Mouse (Mus musculus): ENCODE data around the gene Rictor. TPM values are rescaled to one million over a fixed set of nuclear protein-coding genes. Genes with fewer than 3 reads are reported as not detected.

Rictor gene
- total and polyA plus RNA-seq, 3 experiments, result 3.6 to 13.0 (median 11.0) TPM

GRCm38 (mm10) chr15:6702164-6702563 lies 6.0 kb upstream of the Rictor start:
- 63% methylated on average over 2 of the region's 2 CpGs for WGBS
- intact Hi-C loops (cut with DNase I), result no loop called here
- no peak overlapping the region for H3K27ac ChIP-seq

GRCm38 (mm10) chr15:6705351-6705901 lies 2.8 kb upstream of the Rictor start:
- peaks cover 3% of the 10 kb centered on the region; the same call in 1 of the 2 replicates for H3K79me2 ChIP-seq (replicated peaks; ENCODE audit: control insufficient read depth, insufficient read depth, low read length)
- H3K9ac ChIP-seq (ENCODE audit: low read depth, low read length), result no peak overlapping the region
- H3K36me3 ChIP-seq (ENCODE audit: control insufficient read depth, insufficient read depth, low read length), result peaks cover 6% of the 10 kb centered on the region; the same call in 1 of the 2 replicates
- 61% methylated on average over 7 of the region's 7 CpGs for WGBS
- H3K27ac ChIP-seq, result no peak overlapping the region
- no peaks in the 10 kb centered on the region for H3K4me1 ChIP-seq (ENCODE audit: control insufficient read depth, insufficient read depth, low read length)
- no peaks in the 10 kb centered on the region for H3K27me3 ChIP-seq (ENCODE audit: control insufficient read depth, insufficient read depth, low read length)
- H3K4me3 ChIP-seq, result no peak overlapping the region
- TF ChIP-seq EP300 (IDR thresholded peaks at IDR 0.05; ENCODE audit: insufficient read depth, low read depth, low read length) (no peak), POLR2A (IDR thresholded peaks at IDR 0.05; ENCODE audit: insufficient read depth, low read depth, low read length) (no peak), CTCF (IDR thresholded peaks at IDR 0.05) (no peak)
- intact Hi-C loops (cut with DNase I), result loop anchor here (5.0 kb wide), 1 partner anchor 167 kb away; the partner anchor contains the start of gene Osmr
- no peak for DNase-seq

More at GRCm38 (mm10) chr15:6702164-6702563, 6.0 kb upstream of the Rictor start:
- no peak for DNase-seq
- H3K79me2 ChIP-seq (replicated peaks; ENCODE audit: control insufficient read depth, insufficient read depth, low read length), result no peaks in the 10 kb centered on the region
- H3K27me3 ChIP-seq (ENCODE audit: control insufficient read depth, insufficient read depth, low read length), result no peaks in the 10 kb centered on the region
- H3K4me1 ChIP-seq (ENCODE audit: control insufficient read depth, insufficient read depth, low read length), result no peaks in the 10 kb centered on the region
- no peak overlapping the region for H3K4me3 ChIP-seq
- no peaks in the 10 kb centered on the region for H3K36me3 ChIP-seq (ENCODE audit: control insufficient read depth, insufficient read depth, low read length)
- no peak overlapping the region for H3K9ac ChIP-seq (ENCODE audit: low read depth, low read length)
- TF ChIP-seq POLR2A (IDR thresholded peaks at IDR 0.05; ENCODE audit: insufficient read depth, low read depth, low read length) (no peak), CTCF (IDR thresholded peaks at IDR 0.05) (peak; percentile 73)

GRCm38 (mm10) chr15:6707551-6707935 lies 636 bp upstream of the Rictor start:
- Histone ChIP-seq H3K27ac (peak overlapping the region; percentile 87), H3K4me3 (peak overlapping the region; percentile 86), H3K79me2 (replicated peaks; ENCODE audit: control insufficient read depth, insufficient read depth, low read length) (peaks cover 6% of the 10 kb centered on the region), H3K9ac (ENCODE audit: low read depth, low read length) (peak overlapping the region; percentile 70), H3K27me3 (ENCODE audit: control insufficient read depth, insufficient read depth, low read length) (no peaks in the 10 kb centered on the region), H3K4me1 (ENCODE audit: control insufficient read depth, insufficient read depth, low read length) (peaks cover 5% of the 10 kb centered on the region), H3K36me3 (ENCODE audit: control insufficient read depth, insufficient read depth, low read length) (peaks cover 6% of the 10 kb centered on the region; the same call in 1 of the 2 replicates)
- TF ChIP-seq POLR2A (IDR thresholded peaks at IDR 0.05; ENCODE audit: insufficient read depth, low read depth, low read length) (no peak), EP300 (IDR thresholded peaks at IDR 0.05; ENCODE audit: insufficient read depth, low read depth, low read length) (no peak), CTCF (IDR thresholded peaks at IDR 0.05) (no peak)
- intact Hi-C loops (cut with DNase I), result loop anchor here (5.0 kb wide), 1 partner anchor 165 kb away; the partner anchor contains the start of gene Osmr
- under 1% methylated on average over 43 of the region's 43 CpGs for WGBS
- peak; percentile 76 to 78 for DNase-seq

- Histone ChIP-seq H3K27ac (peak overlapping the region; percentile 87), H3K79me2 (replicated peaks; ENCODE audit: control insufficient read depth, insufficient read depth, low read length) (peaks cover 7% of the 10 kb centered on the region), H3K9ac (ENCODE audit: low read depth, low read length) (peak overlapping the region; percentile 100), H3K4me1 (ENCODE audit: control insufficient read depth, insufficient read depth, low read length) (peaks cover 6% of the 10 kb centered on the region), H3K4me3 (peak overlapping the region; percentile 86), H3K36me3 (ENCODE audit: control insufficient read depth, insufficient read depth, low read length) (peaks cover 13% of the 10 kb centered on the region), H3K27me3 (ENCODE audit: control insufficient read depth, insufficient read depth, low read length) (no peaks in the 10 kb centered on the region)
- DNase-seq, result peak; percentile 42 to 52
- under 1% methylated on average over 72 of the region's 89 CpGs for WGBS
- intact Hi-C loops (cut with DNase I), result loop anchor here (5.0 kb wide), 1 partner anchor 164 kb away; the partner anchor contains the start of gene Osmr
- TF ChIP-seq EP300 (IDR thresholded peaks at IDR 0.05; ENCODE audit: insufficient read depth, low read depth, low read length) (no peak), CTCF (IDR thresholded peaks at IDR 0.05) (no peak)
These were observed 605 bp downstream of the Rictor start for GRCm38 (mm10) chr15:6708526-6709441.

GRCm38 (mm10) chr15:6709618-6710017 lies 1.4 kb downstream of the Rictor start:
- Histone ChIP-seq H3K79me2 (replicated peaks; ENCODE audit: control insufficient read depth, insufficient read depth, low read length) (peaks cover 7% of the 10 kb centered on the region), H3K9ac (ENCODE audit: low read depth, low read length) (peak overlapping the region; percentile 100), H3K4me3 (peak overlapping the region; percentile 86), H3K36me3 (ENCODE audit: control insufficient read depth, insufficient read depth, low read length) (peaks cover 13% of the 10 kb centered on the region), H3K4me1 (ENCODE audit: control insufficient read depth, insufficient read depth, low read length) (peaks cover 7% of the 10 kb centered on the region), H3K27ac (no peak overlapping the region), H3K27me3 (ENCODE audit: control insufficient read depth, insufficient read depth, low read length) (no peaks in the 10 kb centered on the region)
- WGBS, result 34% methylated on average over 8 of the region's 8 CpGs
- TF ChIP-seq EP300 (IDR thresholded peaks at IDR 0.05; ENCODE audit: insufficient read depth, low read depth, low read length) (no peak), CTCF (IDR thresholded peaks at IDR 0.05) (no peak)
- intact Hi-C loops (cut with DNase I), result loop anchor here (5.0 to 10.0 kb wide), 3 partner anchors 38 to 415 kb away; partner anchors contain the start of gene Osmr
- DNase-seq, result no peak
